Mouse (Mus musculus) heart, adult 2 months (tissue): ENCODE measurements around the gene Olfr1438-ps1. TPM values are rescaled to one million over a fixed set of nuclear protein-coding genes. Genes with fewer than 3 reads are reported as not detected.
"Not testable (repeated sequence)": the region's sequence is repeated elsewhere in the genome, so short reads cannot be mapped to it uniquely, and the experiment has no call there.

Source experiments
- DNase-seq, 2 experiments: peaks; one replicate each; pipeline ENCODE4 v3.0.0; 2021
- H3K27ac ChIP-seq: fragments of 200-600 bp; 2 replicates; pipeline ENCODE4 v1.8.1; 2022
- H3K27me3 ChIP-seq: fragments of 200-500 bp; 2 replicates; pipeline ENCODE4 v1.6.1; 2012; ENCODE audit warnings: mild to moderate bottlenecking, low read length, inconsistent platforms, mixed read lengths; ENCODE audit not compliant: control insufficient read depth, insufficient read depth
- H3K36me3 ChIP-seq: fragments of 200-500 bp; 2 replicates; pipeline ENCODE4 v1.6.1; 2012; ENCODE audit warnings: low read length, inconsistent platforms; ENCODE audit not compliant: control insufficient read depth, insufficient read depth
- H3K4me1 ChIP-seq: fragments of 200-500 bp; 2 replicates; pipeline ENCODE4 v1.6.1; 2011; ENCODE audit warnings: low read length; ENCODE audit not compliant: control insufficient read depth, insufficient read depth
- H3K4me3 ChIP-seq: fragments of 200-600 bp; 2 replicates; pipeline ENCODE4 v1.8.1; 2022
- H3K79me2 ChIP-seq: fragments of 200-500 bp; replicated peaks from 2 replicates; pipeline ENCODE4 v1.6.1; 2012; ENCODE audit warnings: mild to moderate bottlenecking, inconsistent platforms, low read length, moderate library complexity, mixed read lengths; ENCODE audit not compliant: control insufficient read depth, insufficient read depth
- H3K9ac ChIP-seq: fragments of 200-500 bp; 2 replicates; pipeline ENCODE4 v1.6.1; 2012; ENCODE audit warnings: low read depth, mild to moderate bottlenecking, control low read depth, inconsistent platforms, low read length, mixed read lengths
- CTCF ChIP-seq: fragments of 200-600 bp; IDR thresholded peaks from 2 replicates; pipeline ENCODE4 v1.8.1; 2022; ENCODE audit warnings: antibody characterized with exemption, mild to moderate bottlenecking, moderate library complexity
- EP300 ChIP-seq: fragments of 200-500 bp; IDR thresholded peaks from 2 replicates; pipeline ENCODE4 v1.6.1; 2011; ENCODE audit warnings: low read depth, low read length, control low read depth; ENCODE audit not compliant: insufficient read depth
- POLR2A ChIP-seq: fragments of 200-500 bp; IDR thresholded peaks from 2 replicates; pipeline ENCODE4 v1.6.1; 2011; ENCODE audit warnings: mild to moderate bottlenecking, low read depth, low read length, control low read depth; ENCODE audit not compliant: insufficient read depth
- WGBS: fragments of 180-500 bp; shearing (Covaris S2); methylation state at CpG from one replicate; pipeline ENCODE4 v1.1.7; 2018; 5-methylcytosine and 5-hydroxymethylcytosine counted together
- intact Hi-C: fragments of 180-260 bp; cut with DNase I; formaldehyde crosslinking; loops from one replicate; pipeline ENCODE4 v1.15.1; 2025
- long read RNA-seq: library from polyadenylated mRNA; stranded (forward); transcript quantifications from one replicate; pipeline ENCODE4 v2.0.0, GENCODE M21; 2021
- polyA plus RNA-seq: library from polyadenylated mRNA; depleted of rRNA; stranded (reverse); fragments of >200 nt; gene quantifications from 2 replicates; pipeline ENCODE4 v1.2.3, GENCODE M21; 2012; rRNA removed
- total RNA-seq, 2 experiments: library from RNA; stranded (reverse); gene quantifications; 2 replicates each; pipeline ENCODE4 v1.2.3; 2021

The Olfr1438-ps1 gene
- total RNA-seq (not detected), polyA plus RNA-seq (not detected in 2 replicates)
- long read RNA-seq: 0 reads

DNA sequence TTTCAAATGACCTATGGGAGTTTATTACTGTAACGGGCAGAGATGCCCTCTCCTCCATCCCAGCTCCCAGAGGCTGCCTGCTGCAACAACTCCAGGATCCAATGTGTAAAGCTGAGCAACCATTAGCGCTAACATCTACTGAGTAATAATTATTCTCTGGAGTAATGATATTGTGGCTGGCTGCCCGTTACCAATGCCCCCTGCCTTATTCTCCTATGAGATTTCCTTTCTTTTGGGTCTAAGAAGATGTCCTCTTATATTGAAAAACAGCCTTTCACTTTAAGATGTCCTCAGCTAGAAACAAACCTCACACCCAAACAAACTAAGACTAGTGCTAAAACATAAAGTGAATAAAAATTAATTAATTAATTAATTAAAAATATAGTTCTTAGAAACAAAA is at the start of gene Olfr1438-ps1:
Olfr1438-ps1 (minus strand) TSS at position 101 of the 400 bp plus-strand sequence.
- H3K36me3 ChIP-seq: no peaks in the 10 kb centered on the region

DNA sequence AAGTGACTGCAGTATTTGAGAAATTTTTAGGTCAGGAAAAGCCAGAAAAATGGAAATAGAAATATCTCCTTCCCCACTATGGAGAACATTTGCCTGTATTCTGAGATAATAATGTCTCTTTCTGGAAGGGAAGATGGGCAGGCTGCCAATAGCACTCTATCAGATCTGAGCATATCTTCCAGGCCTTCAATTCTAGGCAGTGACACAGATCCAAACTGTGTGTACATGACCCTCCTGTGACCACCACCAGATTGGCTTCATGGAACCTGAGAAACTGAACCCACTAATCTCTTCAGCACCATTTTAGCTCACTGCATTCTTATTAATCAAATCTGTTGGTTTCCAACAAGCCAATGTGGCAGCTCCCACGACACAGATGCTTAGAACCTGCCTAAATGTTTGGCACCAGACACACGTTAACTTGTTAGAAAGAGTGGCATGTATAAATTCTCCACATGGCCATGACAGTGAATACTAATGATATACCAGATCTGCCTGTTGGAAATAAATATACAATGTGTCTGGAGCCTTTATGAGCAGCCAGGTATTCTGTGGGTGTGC is 38.8 kb upstream of the Olfr1438-ps1 start:
- no peak overlapping the region for H3K9ac ChIP-seq
- H3K4me3 ChIP-seq: no peak overlapping the region
- DNase-seq: no peak
- intact Hi-C loops: no loop called here
- no peaks in the 10 kb centered on the region for H3K79me2 ChIP-seq
- no peak overlapping the region for H3K27ac ChIP-seq
- no peaks in the 10 kb centered on the region for H3K27me3 ChIP-seq
- WGBS: 57% methylated on average over 2 of the region's 2 CpGs
- no peaks in the 10 kb centered on the region for H3K36me3 ChIP-seq
- TF ChIP-seq CTCF (no peak), EP300 (no peak), POLR2A (no peak)
- H3K4me1 ChIP-seq: no peaks in the 10 kb centered on the region

More for the DNA sequence above, at the start of gene Olfr1438-ps1:
- no peak for DNase-seq
- Histone ChIP-seq H3K4me1 (no peaks in the 10 kb centered on the region), H3K4me3 (no peak within 1 kb of the TSS), H3K9ac (no peak within 1 kb of the TSS), H3K79me2 (no peaks in the 10 kb centered on the region), H3K27me3 (no peaks in the 10 kb centered on the region), H3K27ac (no peak within 1 kb of the TSS)
- TF ChIP-seq CTCF: no peak
- no peak for TF ChIP-seq EP300
- no peak for TF ChIP-seq POLR2A
- WGBS: 72% methylated on average over 3 of the region's 3 CpGs
- intact Hi-C loops: no loop called here

GRCm38 (mm10) chr19:12373004-12373403 is 37.3 kb upstream of the Olfr1438-ps1 start:
- Histone ChIP-seq H3K27me3 (no peaks in the 10 kb centered on the region), H3K9ac (no peak overlapping the region), H3K27ac (no peak overlapping the region), H3K36me3 (no peaks in the 10 kb centered on the region), H3K4me1 (no peaks in the 10 kb centered on the region), H3K79me2 (no peaks in the 10 kb centered on the region), H3K4me3 (no peak overlapping the region)
- DNase-seq: no peak
- intact Hi-C loops: no loop called here
- no peak for TF ChIP-seq CTCF
- no peak for TF ChIP-seq EP300
- no peak for TF ChIP-seq POLR2A
- WGBS: 49% methylated on average over 3 of the region's 3 CpGs

- Histone ChIP-seq H3K4me3 (no peak within 1 kb of the TSS), H3K27ac (no peak within 1 kb of the TSS), H3K9ac (no peak within 1 kb of the TSS), H3K79me2 (no peaks in the 10 kb centered on the region), H3K4me1 (no peaks in the 10 kb centered on the region), H3K36me3 (no peaks in the 10 kb centered on the region), H3K27me3 (no peaks in the 10 kb centered on the region)
- DNase-seq: no peak
- 74% methylated on average over 2 of the region's 2 CpGs for WGBS
- intact Hi-C loops: no loop called here
- TF ChIP-seq EP300: no peak
- no peak for TF ChIP-seq POLR2A
- TF ChIP-seq CTCF: no peak
Measured at GRCm38 (mm10) chr19:12325001-12325400, 10.7 kb downstream of the Olfr1438-ps1 start, which contains the start of gene Olfr1437. Gene Olfr1437, minus strand, starts transcription at chr19:12325101.

DNA sequence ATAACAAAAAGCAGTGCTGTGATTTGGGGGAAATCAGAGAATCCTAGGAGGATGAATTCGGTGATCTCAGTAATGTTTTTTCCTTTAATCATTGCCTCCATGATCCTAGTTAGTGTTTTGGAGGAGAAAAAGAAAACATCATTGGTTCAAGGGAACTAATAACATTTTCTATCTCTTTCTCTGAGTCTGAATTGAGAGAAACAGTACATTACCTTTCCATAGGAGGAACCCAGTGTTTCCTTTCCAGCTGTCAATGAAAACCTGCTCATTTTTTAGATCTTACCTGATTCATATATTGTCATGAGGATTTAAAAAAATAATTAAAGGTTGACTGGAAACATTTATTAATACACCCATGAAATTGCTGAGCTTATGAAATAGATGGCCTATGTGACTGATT is 36.7 kb downstream of the Olfr1438-ps1 start, which contains the start of gene Olfr1436:
Olfr1436 (minus strand) TSS at position 101 of the 400 bp plus-strand sequence.
- DNase-seq, H3K4me1 ChIP-seq, H3K36me3 ChIP-seq, H3K9ac ChIP-seq, H3K27ac ChIP-seq, intact Hi-C loops, H3K79me2 ChIP-seq, H3K4me3 ChIP-seq, H3K27me3 ChIP-seq: not testable (repeated sequence)
- 55% methylated on average over 1 of the region's 1 CpGs for WGBS

GRCm38 (mm10) chr19:12292979-12293378 is 42.7 kb downstream of the Olfr1438-ps1 start:
- no peak overlapping the region for H3K4me3 ChIP-seq
- no peak overlapping the region for H3K27ac ChIP-seq
- no peaks in the 10 kb centered on the region for H3K27me3 ChIP-seq
- no peaks in the 10 kb centered on the region for H3K36me3 ChIP-seq
- TF ChIP-seq CTCF (no peak), POLR2A (no peak), EP300 (no peak)
- intact Hi-C loops: no loop called here
- H3K4me1 ChIP-seq: no peaks in the 10 kb centered on the region
- H3K79me2 ChIP-seq: no peaks in the 10 kb centered on the region
- DNase-seq: no peak
- H3K9ac ChIP-seq: no peak overlapping the region
